Mouse (Mus musculus) CD4-positive, CD25-positive, alpha-beta regulatory T cell, adult 2 months (primary cell): ENCODE results near the gene Tenm3.

Experiments used
- DNase-seq: peaks from one replicate; pipeline ENCODE4 v3.0.0-alpha.2; 2012; ENCODE audit warnings: low read depth, low spot score

Tenm3 gene

GRCm38 (mm10) chr8:48579732-48580131, 264.0 kb downstream of the Tenm3 start:
- no peak for DNase-seq

GRCm38 (mm10) chr8:48579144-48579543, 264.6 kb downstream of the Tenm3 start:
- DNase-seq: no peak

GRCm38 (mm10) chr8:48572941-48573340, 270.8 kb downstream of the Tenm3 start:
- DNase-seq: no peak

- no peak for DNase-seq
Measured at GRCm38 (mm10) chr8:48572345-48572744, 271.4 kb downstream of the Tenm3 start.

GRCm38 (mm10) chr8:48568608-48569007, 275.1 kb downstream of the Tenm3 start:
- DNase-seq: no peak

- DNase-seq: no peak
Measured at GRCm38 (mm10) chr8:48567929-48568607, 275.7 kb downstream of the Tenm3 start.

- DNase-seq: no peak
Measured at GRCm38 (mm10) chr8:48560227-48560626, 283.5 kb downstream of the Tenm3 start.

- DNase-seq: no peak
Measured at GRCm38 (mm10) chr8:48555546-48556141, 288.1 kb downstream of the Tenm3 start.

- no peak for DNase-seq
Measured at GRCm38 (mm10) chr8:48554762-48555545, 288.8 kb downstream of the Tenm3 start.

GRCm38 (mm10) chr8:48553791-48554288, 289.9 kb downstream of the Tenm3 start:
- DNase-seq: no peak

- DNase-seq: no peak
Measured at GRCm38 (mm10) chr8:48552306-48552705, 291.4 kb downstream of the Tenm3 start.

- no peak for DNase-seq
Measured at GRCm38 (mm10) chr8:48551370-48551769, 292.4 kb downstream of the Tenm3 start.

- DNase-seq: no peak
Measured at GRCm38 (mm10) chr8:48548908-48549307, 294.8 kb downstream of the Tenm3 start.

- DNase-seq: no peak
Measured at GRCm38 (mm10) chr8:48545631-48546030, 298.1 kb downstream of the Tenm3 start.

GRCm38 (mm10) chr8:48544840-48545239, 298.9 kb downstream of the Tenm3 start:
- DNase-seq: no peak

GRCm38 (mm10) chr8:48542141-48542540, 301.6 kb downstream of the Tenm3 start:
- DNase-seq: no peak

- no peak for DNase-seq
Measured at GRCm38 (mm10) chr8:48540894-48541293, 302.9 kb downstream of the Tenm3 start.

- DNase-seq: no peak
Measured at GRCm38 (mm10) chr8:48535833-48536232, 307.9 kb downstream of the Tenm3 start.

GRCm38 (mm10) chr8:48531795-48532194, 312.0 kb downstream of the Tenm3 start:
- DNase-seq: no peak

GRCm38 (mm10) chr8:48530916-48531570, 312.7 kb downstream of the Tenm3 start:
- no peak for DNase-seq

- DNase-seq: no peak
Measured at GRCm38 (mm10) chr8:48527418-48527817, 316.3 kb downstream of the Tenm3 start.

GRCm38 (mm10) chr8:48522536-48523123, 321.1 kb downstream of the Tenm3 start:
- DNase-seq: no peak
